Mouse (Mus musculus) telencephalon, adult 2 months (tissue): ENCODE results near the gene Cacna1c.

Source experiments
- DNase-seq: peaks from one replicate; pipeline ENCODE4 v3.0.0-alpha.2; 2011; ENCODE audit warnings: low read depth, low spot score

Gene Cacna1c

GRCm38 (mm10) chr6:118864696-118865620, 331.3 kb downstream of the Cacna1c start:
- peak; percentile 42 for DNase-seq

DNA sequence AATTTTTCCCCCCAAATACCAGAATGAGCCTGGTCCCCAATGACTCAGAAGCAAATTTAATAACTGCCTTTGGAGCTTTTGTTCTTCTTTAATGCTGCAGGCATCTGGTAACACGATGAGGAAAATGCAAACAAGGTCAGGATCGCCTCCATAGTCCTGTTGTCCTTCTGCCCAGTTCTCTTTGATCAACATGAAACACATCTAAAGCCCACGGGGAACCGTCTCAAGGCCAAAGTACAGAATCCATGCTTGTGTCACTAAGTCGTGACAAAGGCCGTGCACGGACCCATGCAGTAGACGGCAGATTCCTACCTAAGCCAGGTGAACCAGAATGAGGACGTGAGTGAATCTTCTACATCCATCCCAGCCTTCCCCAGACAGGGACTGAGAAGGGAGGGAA, 333.5 kb downstream of the Cacna1c start:
- DNase-seq: no peak

GRCm38 (mm10) chr6:118862091-118862490, 334.1 kb downstream of the Cacna1c start:
- no peak for DNase-seq

DNA sequence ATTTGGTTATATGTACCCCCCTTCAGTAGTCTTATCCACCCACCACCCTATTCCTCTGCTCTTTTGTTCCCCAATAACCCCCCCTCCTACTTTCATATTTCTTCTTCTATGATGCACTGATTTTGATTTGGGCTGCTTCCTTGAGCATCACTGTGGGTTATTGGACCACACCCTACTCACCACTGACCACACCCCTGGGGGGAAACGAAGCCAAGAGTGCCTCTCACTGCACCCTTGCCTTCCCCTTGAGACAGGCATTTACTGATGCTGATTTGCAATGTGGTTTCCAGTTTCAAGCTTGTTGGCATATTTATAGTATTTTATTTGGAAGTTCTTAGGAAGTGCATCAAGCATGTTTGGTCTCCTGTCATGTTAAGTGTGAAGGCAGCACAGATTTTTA, 337.8 kb downstream of the Cacna1c start:
- DNase-seq: no peak

DNA sequence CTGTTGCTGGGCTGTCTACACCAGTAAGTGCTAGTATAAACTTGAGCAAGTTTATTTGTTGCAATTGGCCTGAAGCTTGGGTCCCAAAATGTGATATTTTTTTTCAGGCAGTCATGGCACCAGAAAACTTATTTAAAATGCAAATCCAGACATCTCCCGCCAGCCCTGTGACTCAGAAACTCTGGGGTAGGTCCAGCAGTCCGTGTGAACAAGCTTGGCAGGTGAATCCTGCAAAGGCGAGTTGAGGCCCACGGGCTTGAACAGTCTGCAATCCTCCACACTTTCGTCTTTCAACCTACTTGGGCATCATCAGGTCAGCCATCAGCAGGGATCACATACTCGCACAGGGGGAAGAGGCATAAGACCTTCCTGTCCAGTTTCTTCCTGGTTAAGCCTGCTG, 344.1 kb downstream of the Cacna1c start:
- DNase-seq: peak; percentile 54

DNA sequence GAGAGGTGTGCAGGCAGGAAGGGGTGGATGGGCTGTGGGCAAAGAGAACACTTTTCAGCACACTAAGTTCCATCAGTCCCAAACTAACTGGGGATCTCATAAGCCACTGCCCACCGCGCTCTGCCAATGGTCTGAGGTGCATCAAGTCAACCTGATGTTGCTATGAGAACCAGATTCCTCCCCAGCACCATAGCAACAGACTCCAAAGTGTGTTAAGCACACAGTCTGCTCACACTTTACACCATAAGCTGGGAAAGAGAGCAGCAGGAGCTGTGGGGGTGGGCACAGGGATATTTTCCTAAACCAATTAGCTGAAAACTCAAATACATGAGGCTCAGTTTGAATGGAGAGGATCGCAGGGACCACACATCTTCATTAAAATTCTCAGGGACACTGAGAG, 345.1 kb downstream of the Cacna1c start:
- DNase-seq: peak; percentile 82

- no peak for DNase-seq
Observed at GRCm38 (mm10) chr6:118848640-118849039, 347.6 kb downstream of the Cacna1c start.

DNA sequence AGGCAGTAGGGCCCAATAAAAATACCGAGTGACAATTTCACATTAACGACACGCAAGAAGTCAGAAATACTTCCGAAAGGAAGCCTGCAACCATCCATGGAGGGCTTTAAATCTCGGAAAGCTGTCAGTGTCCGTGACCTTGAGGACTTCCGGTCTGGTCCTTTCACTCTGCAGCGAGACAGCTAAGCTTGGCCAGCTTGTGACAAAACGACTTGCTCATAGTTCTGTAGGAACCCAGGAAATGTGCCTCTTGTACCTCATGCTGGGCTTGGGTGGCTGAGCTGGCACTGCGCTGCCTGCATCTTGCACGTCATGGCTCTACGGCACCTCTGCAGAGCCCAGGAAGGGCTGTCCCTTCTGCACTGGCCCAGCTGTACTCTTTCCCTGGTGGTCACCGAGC, 348.5 kb downstream of the Cacna1c start:
- no peak for DNase-seq

GRCm38 (mm10) chr6:118845829-118846228, 350.4 kb downstream of the Cacna1c start:
- peak; percentile 48 for DNase-seq

- DNase-seq: no peak
Observed at GRCm38 (mm10) chr6:118845180-118845579, 351.0 kb downstream of the Cacna1c start.

DNA sequence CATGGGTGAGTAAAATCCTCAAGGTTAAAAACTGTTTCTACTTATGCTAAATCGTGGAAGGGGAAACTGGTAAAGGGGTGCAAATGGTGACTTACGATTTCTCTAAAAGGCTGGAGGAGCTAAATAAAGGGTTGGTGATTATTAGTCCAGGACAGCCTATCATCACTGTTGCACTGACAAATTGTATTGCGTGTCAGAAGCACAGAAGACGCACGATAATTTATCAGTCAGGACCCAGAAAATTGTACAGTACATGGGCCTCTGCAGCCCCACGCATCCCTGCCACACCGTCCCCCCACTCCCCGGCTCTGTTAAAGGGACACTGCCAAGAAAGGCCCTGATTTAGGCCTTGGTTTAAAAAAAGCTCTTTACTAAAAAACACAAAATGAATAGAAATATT, 352.7 kb downstream of the Cacna1c start:
- DNase-seq: no peak

- no peak for DNase-seq
Observed at GRCm38 (mm10) chr6:118841892-118842291, 354.3 kb downstream of the Cacna1c start.

DNA sequence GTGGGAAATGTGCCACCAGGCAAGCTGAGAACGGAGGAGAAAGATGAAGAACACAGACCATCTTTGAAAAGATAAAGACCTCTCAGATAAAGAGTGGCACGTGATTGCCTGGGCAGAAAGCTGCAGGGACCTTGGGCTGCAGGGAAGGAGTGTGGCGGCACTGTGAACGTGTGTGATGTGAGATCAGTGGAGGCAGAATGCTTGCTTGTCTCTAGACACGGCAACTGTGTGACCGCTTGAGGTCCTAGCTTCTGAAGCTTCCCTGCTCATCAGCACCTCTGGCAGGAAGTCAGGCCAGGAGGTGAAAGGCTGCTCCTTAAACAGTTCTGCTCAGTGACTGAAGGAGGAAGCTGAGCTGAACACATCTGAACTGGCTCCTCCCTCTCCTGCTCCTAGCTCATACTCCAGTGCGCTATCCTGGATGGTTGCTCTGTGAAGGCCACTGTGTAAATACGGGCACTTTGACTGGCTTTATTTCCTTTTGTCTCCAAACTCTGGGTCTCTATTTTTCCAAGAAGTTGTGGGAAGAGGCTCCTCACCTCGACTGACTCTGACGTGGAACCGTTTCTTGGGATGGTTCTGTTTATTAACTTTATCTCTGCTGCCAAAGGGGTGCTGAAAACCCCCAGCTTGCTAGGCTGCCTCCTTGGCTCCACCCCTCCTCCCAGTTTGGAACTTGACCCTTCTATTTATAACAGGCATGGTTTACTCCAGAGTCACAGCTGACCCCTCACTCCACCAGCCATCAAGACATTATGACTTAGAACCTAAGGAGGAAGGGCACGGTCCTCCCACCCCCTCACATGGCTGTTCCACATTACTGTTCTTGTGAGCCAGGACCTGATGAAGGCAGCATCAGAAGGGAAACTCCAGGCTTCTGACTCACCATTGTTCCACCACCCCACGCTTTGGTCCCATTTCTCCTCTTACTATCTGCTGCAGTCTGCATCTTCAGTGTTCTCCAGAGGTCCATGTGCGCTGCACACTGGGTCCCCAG, 357.0 kb downstream of the Cacna1c start:
- DNase-seq: no peak

DNA sequence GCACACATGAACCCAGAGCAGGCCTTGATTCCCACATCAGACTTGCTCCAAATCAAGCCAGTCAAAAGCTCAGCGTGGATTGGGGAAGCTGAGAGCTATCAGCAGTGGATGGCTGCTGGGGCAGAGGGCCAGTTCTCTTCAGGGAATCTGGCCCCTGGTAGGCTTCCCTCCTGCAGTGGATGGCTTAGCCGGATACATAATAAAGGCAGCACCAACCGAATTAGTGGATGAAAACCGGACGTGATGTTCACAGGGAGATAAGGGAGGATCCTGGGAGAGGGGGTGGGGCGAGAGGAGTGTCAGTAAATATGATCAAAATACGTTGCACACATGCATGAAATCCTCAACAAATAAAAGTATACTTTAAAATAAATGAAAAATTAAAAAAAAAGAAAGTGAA, 359.5 kb downstream of the Cacna1c start:
- no peak for DNase-seq

GRCm38 (mm10) chr6:118834046-118834445, 362.2 kb downstream of the Cacna1c start:
- DNase-seq: no peak

DNA sequence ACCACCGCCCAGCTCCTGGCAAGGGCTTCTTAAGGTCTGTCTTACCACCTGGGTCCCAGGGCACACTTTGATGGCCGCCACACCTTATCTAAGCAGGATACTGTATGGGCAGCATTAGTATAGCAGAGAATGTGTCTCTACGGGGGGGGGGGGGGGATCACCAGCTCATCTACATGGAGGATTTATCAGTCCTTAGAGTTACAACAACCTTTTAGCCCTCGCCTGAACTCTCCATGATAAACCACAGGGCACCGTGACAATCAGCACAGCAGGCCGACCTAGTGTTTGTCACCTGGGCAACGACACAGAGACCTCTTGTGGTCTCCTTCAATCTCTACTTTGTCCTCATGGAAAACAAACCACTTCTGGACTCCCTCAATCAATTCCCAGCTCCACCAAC, 363.2 kb downstream of the Cacna1c start:
- no peak for DNase-seq

GRCm38 (mm10) chr6:118832616-118833015, 363.6 kb downstream of the Cacna1c start:
- DNase-seq: no peak

- no peak for DNase-seq
Observed at GRCm38 (mm10) chr6:118830851-118831250, 365.4 kb downstream of the Cacna1c start.

DNA sequence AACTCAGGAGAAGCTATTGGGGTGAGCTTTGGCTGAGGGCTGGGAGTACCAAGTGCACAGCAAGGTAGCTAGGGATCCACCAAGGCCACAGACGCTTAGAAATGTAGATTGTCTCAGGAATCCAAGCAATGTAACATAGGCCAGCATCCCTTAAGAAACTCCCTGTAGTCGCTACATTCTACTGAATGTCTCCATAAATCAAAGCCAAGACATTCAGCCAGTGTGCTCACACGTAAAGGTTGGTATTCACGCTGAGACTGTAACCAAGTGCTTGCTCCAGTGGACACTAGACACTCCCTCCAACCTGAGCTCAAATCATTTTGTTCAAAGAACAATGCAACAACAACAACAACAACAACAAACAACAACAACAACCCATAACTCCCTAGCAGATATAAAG, 368.0 kb downstream of the Cacna1c start:
- no peak for DNase-seq

DNA sequence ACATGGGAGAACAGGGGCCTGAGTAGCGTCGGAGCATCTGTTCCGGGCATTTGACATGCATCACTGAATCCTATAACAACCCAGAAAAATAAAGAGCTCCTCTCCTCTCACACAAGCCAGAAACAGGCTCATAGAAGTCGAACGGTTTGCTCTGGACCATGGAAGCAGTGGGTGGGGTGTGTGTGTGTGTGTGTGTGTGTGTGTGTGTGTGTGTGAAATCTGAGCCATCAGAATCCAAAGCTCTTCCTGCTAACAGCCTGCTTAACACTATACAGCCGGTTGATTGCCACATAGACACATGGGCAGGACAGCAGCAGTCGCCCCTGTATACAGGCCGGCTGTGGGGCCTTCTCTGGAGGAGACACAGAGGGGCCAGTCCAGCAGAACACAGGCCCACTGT, 368.7 kb downstream of the Cacna1c start:
- DNase-seq: no peak

- no peak for DNase-seq
Observed at GRCm38 (mm10) chr6:118825400-118825871, 370.8 kb downstream of the Cacna1c start.

GRCm38 (mm10) chr6:118821536-118821935, 374.7 kb downstream of the Cacna1c start:
- DNase-seq: no peak
